Mouse (Mus musculus): ENCODE data around the gene Ube2f. TPM values are rescaled to one million over a fixed set of nuclear protein-coding genes. Genes with fewer than 3 reads are reported as not detected.

Gene Ube2f
- total RNA-seq, 1 experiment from 2014 or later, result 71.1 TPM

GRCm38 (mm10) chr1:91297799-91298744 lies 48.0 kb downstream of the Ube2f start, which contains the start of gene Scly:
Scly (plus strand) TSS chr1:91298338.
- DNase-seq, result peak; percentile 95

- no peak for DNase-seq
Measured at GRCm38 (mm10) chr1:91299026-91299706, 49.1 kb downstream of the Ube2f start.

- DNase-seq, result no peak
Measured at GRCm38 (mm10) chr1:91299707-91300426, 49.8 kb downstream of the Ube2f start.

GRCm38 (mm10) chr1:91301206-91301920 lies 51.3 kb downstream of the Ube2f start:
- DNase-seq, result no peak

GRCm38 (mm10) chr1:91302021-91302420 lies 51.9 kb downstream of the Ube2f start:
- no peak for DNase-seq

- DNase-seq, result no peak
Measured at GRCm38 (mm10) chr1:91304621-91305020, 54.5 kb downstream of the Ube2f start.

GRCm38 (mm10) chr1:91309366-91310085 lies 59.4 kb downstream of the Ube2f start:
- no peak for DNase-seq

GRCm38 (mm10) chr1:91312273-91312672 lies 62.2 kb downstream of the Ube2f start:
- DNase-seq, result no peak

GRCm38 (mm10) chr1:91313251-91313650 lies 63.1 kb downstream of the Ube2f start:
- DNase-seq, result no peak

GRCm38 (mm10) chr1:91317656-91318055 lies 67.6 kb downstream of the Ube2f start:
- DNase-seq, result no peak

GRCm38 (mm10) chr1:91321760-91322438 lies 71.8 kb downstream of the Ube2f start, which contains the start of gene Espnl:
Espnl (plus strand) TSS chr1:91322075.
- DNase-seq, result no peak

- no peak for DNase-seq
Measured at GRCm38 (mm10) chr1:91324646-91325045, 74.5 kb downstream of the Ube2f start.

- no peak for DNase-seq
Measured at GRCm38 (mm10) chr1:91325488-91326042, 75.5 kb downstream of the Ube2f start.

GRCm38 (mm10) chr1:91332102-91332501 lies 82.0 kb downstream of the Ube2f start:
- DNase-seq, result no peak

GRCm38 (mm10) chr1:91333582-91333981 lies 83.5 kb downstream of the Ube2f start:
- no peak for DNase-seq

GRCm38 (mm10) chr1:91337355-91337754 lies 87.3 kb downstream of the Ube2f start:
- no peak for DNase-seq

All from adrenal gland, postnatal 25 days (tissue).